Mouse (Mus musculus) c-Kit-positive CD71-negative TER-119-negative erythroid progenitor cells, embryonic 14.5 days (primary cell): ENCODE measurements around the gene Ddc.

Experiments used
- DNase-seq: peaks from one replicate; pipeline ENCODE4 v3.0.0-alpha.2; 2013; ENCODE audit warnings: low read depth

Ddc gene

GRCm38 (mm10) chr11:11844367-11844971 is 53.5 kb downstream of the Ddc start:
- no peak for DNase-seq

GRCm38 (mm10) chr11:11841590-11841989 is 56.4 kb downstream of the Ddc start:
- no peak for DNase-seq

GRCm38 (mm10) chr11:11840746-11841145 is 57.2 kb downstream of the Ddc start:
- no peak for DNase-seq

GRCm38 (mm10) chr11:11839874-11840273 is 58.1 kb downstream of the Ddc start:
- no peak for DNase-seq

GRCm38 (mm10) chr11:11837384-11837783 is 60.6 kb downstream of the Ddc start:
- no peak for DNase-seq

- no peak for DNase-seq
These were observed 61.1 kb downstream of the Ddc start for GRCm38 (mm10) chr11:11836713-11837370.

- no peak for DNase-seq
These were observed 61.7 kb downstream of the Ddc start for GRCm38 (mm10) chr11:11836262-11836661.

GRCm38 (mm10) chr11:11835791-11836190 is 62.2 kb downstream of the Ddc start:
- no peak for DNase-seq

- DNase-seq, result no peak
These were observed 62.6 kb downstream of the Ddc start for GRCm38 (mm10) chr11:11835361-11835760.

- no peak for DNase-seq
These were observed 64.8 kb downstream of the Ddc start for GRCm38 (mm10) chr11:11833100-11833499.

- no peak for DNase-seq
These were observed 65.2 kb downstream of the Ddc start for GRCm38 (mm10) chr11:11832755-11833084.

GRCm38 (mm10) chr11:11831940-11832754 is 65.8 kb downstream of the Ddc start:
- DNase-seq, result no peak

GRCm38 (mm10) chr11:11831526-11831925 is 66.4 kb downstream of the Ddc start:
- no peak for DNase-seq

GRCm38 (mm10) chr11:11830884-11831495 is 67.0 kb downstream of the Ddc start:
- DNase-seq, result no peak

GRCm38 (mm10) chr11:11829161-11830000 is 68.6 kb downstream of the Ddc start:
- DNase-seq, result no peak

GRCm38 (mm10) chr11:11828761-11829160 is 69.2 kb downstream of the Ddc start:
- DNase-seq, result no peak

- no peak for DNase-seq
These were observed 69.7 kb downstream of the Ddc start for GRCm38 (mm10) chr11:11828251-11828650.

GRCm38 (mm10) chr11:11826475-11826874 is 71.5 kb downstream of the Ddc start:
- no peak for DNase-seq

- no peak for DNase-seq
These were observed 72.3 kb downstream of the Ddc start for GRCm38 (mm10) chr11:11825670-11826069.

- DNase-seq, result no peak
These were observed 72.8 kb downstream of the Ddc start for GRCm38 (mm10) chr11:11824970-11825635.
